Mouse (Mus musculus) embryonic facial prominence, embryonic 10.5 days (tissue): ENCODE measurements around the gene Dock7. TPM values are rescaled to one million over a fixed set of nuclear protein-coding genes. Genes with fewer than 3 reads are reported as not detected.

Experiments used
- DNase-seq: peaks from one replicate; pipeline ENCODE4 v3.0.0-alpha.2; 2017; ENCODE audit warnings: low spot score
- H3K27ac ChIP-seq: fragments of 300-500 bp; sonication (generic); replicated peaks from 2 replicates; pipeline ENCODE4 v1.5.1; 2016; ENCODE audit warnings: mild to moderate bottlenecking
- H3K27me3 ChIP-seq: fragments of 300-500 bp; sonication (generic); replicated peaks from 2 replicates; pipeline ENCODE4 v1.6.1; 2016; ENCODE audit warnings: low read depth, mild to moderate bottlenecking; ENCODE audit not compliant: poor library complexity, severe bottlenecking
- H3K36me3 ChIP-seq: fragments of 300-500 bp; sonication (generic); replicated peaks from 2 replicates; pipeline ENCODE4 v1.6.1; 2016; ENCODE audit warnings: mild to moderate bottlenecking, moderate library complexity
- H3K4me1 ChIP-seq: fragments of 300-500 bp; sonication (generic); 2 replicates; pipeline ENCODE4 v1.6.1; 2016
- H3K4me3 ChIP-seq: fragments of 300-500 bp; sonication (generic); 2 replicates; pipeline ENCODE4 v1.5.1; 2016; ENCODE audit warnings: mild to moderate bottlenecking, moderate library complexity
- H3K9me3 ChIP-seq: fragments of 300-500 bp; sonication (generic); 2 replicates; pipeline ENCODE4 v1.6.1; 2016; ENCODE audit warnings: mild to moderate bottlenecking
- WGBS: fragments of 180-500 bp; shearing (Covaris S2); methylation state at CpG from one replicate; pipeline ENCODE4 v1.1.7; 2016; 5-methylcytosine and 5-hydroxymethylcytosine counted together
- polyA plus RNA-seq: library from polyadenylated mRNA; unstranded; fragments of >200 nt; fragmentation: Nextera tagmentation; extraction: Ambion mirVana; gene quantifications from 2 replicates; pipeline ENCODE4 v1.2.1, GENCODE M21; 2016

Dock7 gene
- polyA plus RNA-seq, 1 experiment from 2014 or later: 81.8 TPM

DNA sequence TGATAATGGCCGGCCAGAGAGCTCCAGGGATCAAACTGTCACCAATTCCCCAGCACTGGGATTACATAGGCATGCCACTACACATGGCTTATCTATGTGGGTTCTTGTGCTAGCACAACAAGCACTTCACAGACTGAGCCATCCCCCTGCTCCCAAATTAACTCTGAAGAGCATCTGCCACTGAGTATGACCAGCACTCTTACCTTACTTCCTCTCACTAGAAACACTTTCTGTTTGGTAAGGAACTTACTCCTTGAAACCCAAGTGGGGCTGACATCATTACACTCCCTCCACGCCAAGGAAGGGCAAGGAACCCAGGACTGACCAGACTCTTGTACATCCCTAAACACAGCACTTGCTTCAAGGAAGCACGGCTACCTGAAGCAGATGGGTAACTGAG lies 9.0 kb downstream of the Dock7 start:
- no peaks in the 10 kb centered on the region for H3K27me3 ChIP-seq
- H3K36me3 ChIP-seq: peaks cover 2% of the 10 kb centered on the region; the same call in 1 of the 2 replicates
- 81% methylated on average over 3 of the region's 3 CpGs for WGBS
- no peak overlapping the region for H3K4me3 ChIP-seq
- H3K4me1 ChIP-seq: peaks cover 46% of the 10 kb centered on the region
- DNase-seq: no peak
- no peaks in the 10 kb centered on the region for H3K9me3 ChIP-seq
- no peak overlapping the region for H3K27ac ChIP-seq

DNA sequence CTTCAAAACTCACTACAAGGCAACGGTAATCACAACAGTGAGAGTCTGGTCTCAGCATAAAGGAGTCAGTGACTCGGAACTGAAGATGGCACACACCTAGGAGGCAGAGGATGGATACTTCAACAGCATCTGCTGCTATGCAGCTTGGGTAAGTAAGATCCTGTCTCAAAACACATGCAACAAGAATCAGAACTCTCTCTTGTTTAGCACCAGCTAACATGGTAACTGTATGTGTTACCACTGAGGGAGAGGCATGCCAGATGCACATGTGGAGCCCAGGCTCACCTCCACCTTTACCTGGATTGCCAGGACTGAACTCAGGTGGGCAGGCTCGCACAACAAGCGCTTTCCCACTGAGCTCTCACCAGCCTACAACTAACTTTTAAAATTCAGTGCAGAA lies 11.9 kb downstream of the Dock7 start:
- H3K27me3 ChIP-seq: no peaks in the 10 kb centered on the region
- H3K4me3 ChIP-seq: no peak overlapping the region
- WGBS: 93% methylated on average over 4 of the region's 4 CpGs
- peaks cover 11% of the 10 kb centered on the region for H3K36me3 ChIP-seq
- no peak overlapping the region for H3K27ac ChIP-seq
- H3K9me3 ChIP-seq: no peaks in the 10 kb centered on the region
- H3K4me1 ChIP-seq: peaks cover 36% of the 10 kb centered on the region
- DNase-seq: no peak

DNA sequence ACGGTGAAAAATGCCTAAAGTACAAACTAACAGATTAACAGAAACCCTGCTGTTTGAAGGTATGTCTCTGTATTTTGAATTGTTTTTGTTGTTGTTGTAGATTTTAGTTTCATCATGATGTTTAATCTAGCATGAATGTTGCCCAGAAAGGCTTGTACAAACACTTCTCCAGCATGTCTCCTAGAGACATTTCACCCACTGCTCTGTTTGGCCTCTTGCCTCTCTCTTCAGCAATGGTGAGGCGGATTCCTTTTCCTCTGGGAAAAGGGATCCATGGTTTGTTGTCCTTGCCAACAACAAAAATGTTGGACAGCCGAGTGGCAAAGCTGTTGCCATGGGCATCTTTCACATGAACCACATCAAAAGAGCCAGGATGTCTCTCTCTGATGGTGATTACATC lies 17.9 kb downstream of the Dock7 start:
- WGBS: 89% methylated on average over 3 of the region's 3 CpGs
- H3K4me3 ChIP-seq: no peak overlapping the region
- H3K36me3 ChIP-seq: peaks cover 32% of the 10 kb centered on the region
- no peaks in the 10 kb centered on the region for H3K9me3 ChIP-seq
- H3K27ac ChIP-seq: no peak overlapping the region
- no peaks in the 10 kb centered on the region for H3K27me3 ChIP-seq
- peaks cover 12% of the 10 kb centered on the region for H3K4me1 ChIP-seq
- no peak for DNase-seq

DNA sequence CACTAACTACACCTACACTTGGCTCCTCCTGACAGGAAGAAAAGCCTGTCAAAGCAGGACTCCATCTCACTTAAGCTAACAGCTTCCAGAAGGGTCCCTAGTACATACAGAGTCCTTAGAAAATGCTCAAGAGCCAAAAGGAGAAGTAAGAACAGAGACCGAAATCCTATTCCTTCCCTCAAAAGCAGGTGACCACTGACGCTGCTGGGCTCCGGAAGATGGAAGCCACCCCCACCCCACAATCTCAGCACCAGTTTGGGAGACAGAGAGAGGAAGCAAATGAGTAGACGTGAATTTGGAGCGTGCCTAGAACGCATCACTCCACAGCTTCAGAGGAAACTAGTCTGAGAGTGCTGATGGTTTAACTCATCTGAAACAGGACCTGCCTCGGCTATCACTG lies 20.0 kb downstream of the Dock7 start:
- no peak overlapping the region for H3K27ac ChIP-seq

DNA sequence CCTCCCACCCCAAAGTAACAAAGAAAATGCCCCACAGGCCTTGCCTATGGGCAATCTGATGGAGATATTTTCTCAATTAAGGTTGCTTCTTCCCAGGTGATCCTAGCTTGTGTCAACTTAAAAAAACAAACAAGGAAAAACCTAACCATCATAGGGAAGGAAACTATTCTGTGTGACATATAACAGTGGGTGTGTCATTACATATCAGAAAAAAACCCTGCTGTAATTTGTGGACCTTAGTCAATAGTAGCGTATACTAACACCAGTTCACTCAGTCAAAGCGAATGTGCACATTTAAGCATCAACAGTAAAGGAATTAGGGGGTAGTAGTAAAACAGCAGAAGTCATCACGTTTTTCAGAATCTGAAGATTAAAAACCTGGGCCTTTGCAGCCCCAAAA lies 28.9 kb downstream of the Dock7 start:
- peaks cover 8% of the 10 kb centered on the region; the same call in 1 of the 2 replicates for H3K4me1 ChIP-seq
- 92% methylated on average over 3 of the region's 3 CpGs for WGBS
- H3K4me3 ChIP-seq: no peak overlapping the region
- no peak overlapping the region for H3K27ac ChIP-seq
- no peaks in the 10 kb centered on the region for H3K9me3 ChIP-seq
- no peak for DNase-seq
- peaks cover 41% of the 10 kb centered on the region for H3K36me3 ChIP-seq
- no peaks in the 10 kb centered on the region for H3K27me3 ChIP-seq

More for the DNA sequence above, 20.0 kb downstream of the Dock7 start:
- peaks cover 28% of the 10 kb centered on the region for H3K36me3 ChIP-seq
- H3K27me3 ChIP-seq: no peaks in the 10 kb centered on the region
- H3K4me3 ChIP-seq: no peak overlapping the region
- H3K4me1 ChIP-seq: no peaks in the 10 kb centered on the region
- WGBS: 89% methylated on average over 7 of the region's 7 CpGs
- no peaks in the 10 kb centered on the region for H3K9me3 ChIP-seq
- DNase-seq: no peak

DNA sequence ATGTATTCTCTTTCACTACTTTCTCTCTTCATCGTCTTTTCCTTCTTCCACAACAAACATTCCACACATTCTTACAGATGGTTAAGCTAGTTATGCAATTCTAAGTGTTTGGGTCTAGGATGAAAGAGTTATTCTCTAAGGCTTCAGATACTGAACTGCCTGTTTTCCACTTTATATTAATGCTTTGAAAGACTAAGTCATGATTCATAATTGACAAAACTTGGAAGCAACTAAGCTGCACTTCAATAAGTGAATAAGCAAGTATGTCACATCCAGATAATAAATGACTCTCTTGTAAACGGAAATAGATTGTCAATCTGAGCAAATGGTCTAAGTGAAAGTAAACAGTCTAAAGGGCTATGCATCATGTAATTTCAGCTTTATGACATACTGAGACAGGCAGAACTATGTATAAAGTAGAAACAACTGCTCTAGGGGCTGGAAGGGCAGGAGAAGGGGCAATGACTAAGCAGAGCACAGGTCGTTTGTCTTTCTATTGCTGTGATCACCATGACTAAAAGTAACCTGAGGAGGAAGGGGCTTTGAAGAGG lies 29.5 kb downstream of the Dock7 start:
- Histone ChIP-seq H3K9me3 (no peaks in the 10 kb centered on the region), H3K27ac (no peak overlapping the region), H3K36me3 (peaks cover 46% of the 10 kb centered on the region), H3K4me1 (peaks cover 8% of the 10 kb centered on the region; the same call in 1 of the 2 replicates), H3K4me3 (no peak overlapping the region), H3K27me3 (no peaks in the 10 kb centered on the region)
- DNase-seq: no peak
- WGBS: 61% methylated on average over 3 of the region's 3 CpGs

DNA sequence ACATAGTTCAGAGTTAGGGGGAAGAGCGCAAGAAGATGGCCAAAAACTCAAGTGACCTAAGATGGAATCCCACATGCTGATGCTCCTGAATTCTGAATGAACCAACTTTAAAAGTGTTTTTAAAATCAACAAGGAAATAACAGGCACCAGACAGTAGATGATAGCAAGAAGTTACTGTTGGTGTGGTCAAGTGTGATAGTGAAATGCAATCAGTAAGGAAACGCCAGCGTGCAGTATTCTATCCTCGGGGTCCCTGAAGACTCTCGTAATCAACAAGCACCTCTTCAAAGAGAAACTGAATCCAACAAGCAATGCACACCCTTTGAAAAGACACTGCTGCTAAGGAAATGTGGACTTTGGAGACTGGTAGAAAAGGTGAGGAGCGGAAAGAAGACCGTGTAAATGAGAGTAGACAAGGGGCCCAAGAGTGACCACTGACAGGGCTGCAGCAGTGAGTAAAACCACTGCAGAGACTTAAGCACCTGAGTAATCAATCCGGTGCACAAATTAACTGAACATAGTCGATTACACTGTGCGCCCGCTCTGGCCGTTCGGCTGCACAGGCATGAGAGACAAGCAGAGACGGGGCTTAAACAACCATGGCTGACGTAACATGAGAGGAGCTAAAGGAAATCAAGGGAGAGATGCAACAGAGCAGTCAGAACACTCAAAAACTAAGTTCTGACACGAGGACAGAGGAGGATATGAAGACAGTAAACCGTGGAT lies 32.8 kb downstream of the Dock7 start:
- Histone ChIP-seq H3K36me3 (peaks cover 59% of the 10 kb centered on the region), H3K9me3 (no peaks in the 10 kb centered on the region), H3K4me1 (peaks cover 6% of the 10 kb centered on the region; the same call in 1 of the 2 replicates), H3K27ac (no peak overlapping the region), H3K4me3 (no peak overlapping the region), H3K27me3 (no peaks in the 10 kb centered on the region)
- DNase-seq: no peak
- 92% methylated on average over 17 of the region's 17 CpGs for WGBS

DNA sequence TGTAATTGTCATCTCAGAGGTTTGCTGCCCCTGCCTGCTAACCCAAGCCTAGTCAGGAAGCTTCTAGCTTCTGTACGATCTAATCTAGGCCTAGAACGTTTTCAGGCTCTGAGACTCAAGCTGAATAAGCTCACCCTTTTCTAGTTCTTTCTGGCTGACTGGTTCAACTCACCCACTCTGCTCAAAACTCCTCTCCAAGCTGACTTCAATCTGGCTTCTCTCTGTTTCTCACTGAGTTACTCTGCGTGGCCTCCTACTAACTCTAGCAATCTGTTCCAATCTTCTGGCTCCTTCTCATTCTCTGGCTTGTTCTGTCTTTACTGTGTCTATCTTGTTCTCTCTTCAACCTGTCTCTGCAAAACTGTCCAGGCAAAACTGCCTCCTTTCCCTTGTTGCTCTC lies 36.9 kb downstream of the Dock7 start:
- H3K36me3 ChIP-seq: peaks cover 70% of the 10 kb centered on the region

DNA sequence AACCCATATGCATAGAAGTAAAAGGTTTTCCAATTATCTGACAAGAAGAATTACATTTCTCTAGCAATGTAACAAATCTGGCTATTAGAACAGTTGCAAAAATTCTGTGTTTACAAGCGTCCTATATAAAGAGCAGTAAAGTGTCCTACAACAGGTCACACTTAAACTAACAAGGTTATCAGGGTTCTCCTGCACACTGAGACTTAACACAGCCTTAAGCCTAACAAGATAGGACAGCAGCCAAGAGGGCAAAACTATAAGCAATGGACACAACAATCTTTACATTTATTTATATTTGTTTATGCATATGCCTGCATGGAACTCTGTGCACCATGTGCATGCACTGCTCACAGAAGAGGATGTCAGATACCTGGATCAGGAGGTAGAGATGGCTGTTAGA lies 39.5 kb downstream of the Dock7 start:
- Histone ChIP-seq H3K4me3 (no peak overlapping the region), H3K9me3 (no peaks in the 10 kb centered on the region), H3K4me1 (no peaks in the 10 kb centered on the region), H3K36me3 (peaks cover 71% of the 10 kb centered on the region), H3K27ac (no peak overlapping the region), H3K27me3 (no peaks in the 10 kb centered on the region)
- 86% methylated on average over 1 of the region's 1 CpGs for WGBS
- no peak for DNase-seq

More for the DNA sequence above, 36.9 kb downstream of the Dock7 start:
- WGBS: 93% methylated on average over 3 of the region's 3 CpGs
- Histone ChIP-seq H3K9me3 (no peaks in the 10 kb centered on the region), H3K4me1 (no peaks in the 10 kb centered on the region), H3K27ac (no peak overlapping the region), H3K27me3 (no peaks in the 10 kb centered on the region), H3K4me3 (no peak overlapping the region)
- DNase-seq: no peak

DNA sequence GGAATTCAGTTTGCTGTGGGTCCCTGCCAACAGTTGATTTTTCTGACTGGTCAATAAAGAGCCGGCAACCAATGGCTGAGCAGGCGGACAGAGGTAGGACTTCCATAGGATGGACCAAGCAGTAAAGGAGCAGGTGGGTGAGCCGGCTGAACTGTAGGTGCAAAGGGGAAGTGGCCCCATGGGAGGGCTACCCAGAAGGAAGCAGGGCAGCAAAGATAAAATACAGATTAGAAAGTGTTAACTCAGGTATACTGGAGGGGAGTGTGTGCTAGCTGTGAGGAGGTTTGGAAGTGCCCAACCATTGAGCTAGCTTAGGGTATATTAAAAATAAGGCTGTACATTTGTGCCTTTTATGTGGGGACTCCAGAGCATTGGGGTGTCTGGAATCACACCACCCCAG lies 42.7 kb downstream of the Dock7 start:
- no peaks in the 10 kb centered on the region for H3K9me3 ChIP-seq
- H3K36me3 ChIP-seq: peaks cover 77% of the 10 kb centered on the region
- no peak overlapping the region for H3K4me3 ChIP-seq
- H3K4me1 ChIP-seq: no peaks in the 10 kb centered on the region
- H3K27ac ChIP-seq: no peak overlapping the region
- DNase-seq: no peak
- no peaks in the 10 kb centered on the region for H3K27me3 ChIP-seq
- WGBS: 90% methylated on average over 3 of the region's 3 CpGs

DNA sequence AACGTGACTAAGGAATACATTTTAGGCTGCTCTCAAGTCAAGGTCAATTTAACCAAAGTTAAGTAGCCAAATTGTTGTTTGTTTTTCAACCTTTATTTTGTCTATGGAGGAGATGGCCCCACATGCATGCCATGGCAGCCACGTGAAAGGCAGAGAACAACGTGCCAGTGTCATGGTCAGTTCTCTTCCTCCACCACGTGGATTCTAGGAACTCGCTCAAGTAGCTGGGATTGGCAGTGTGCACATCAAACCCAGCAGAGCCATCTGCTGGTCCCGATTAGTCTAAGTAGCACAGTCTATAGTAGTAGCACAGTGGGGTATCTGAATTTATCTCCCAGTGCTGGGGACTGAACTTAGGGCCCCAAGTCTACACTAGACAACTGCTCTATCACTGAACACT lies 51.9 kb downstream of the Dock7 start:
- Histone ChIP-seq H3K9me3 (no peaks in the 10 kb centered on the region), H3K4me3 (no peak overlapping the region), H3K27ac (no peak overlapping the region), H3K27me3 (no peaks in the 10 kb centered on the region), H3K36me3 (peaks cover 86% of the 10 kb centered on the region), H3K4me1 (no peaks in the 10 kb centered on the region)
- no peak for DNase-seq
- WGBS: 85% methylated on average over 6 of the region's 6 CpGs

DNA sequence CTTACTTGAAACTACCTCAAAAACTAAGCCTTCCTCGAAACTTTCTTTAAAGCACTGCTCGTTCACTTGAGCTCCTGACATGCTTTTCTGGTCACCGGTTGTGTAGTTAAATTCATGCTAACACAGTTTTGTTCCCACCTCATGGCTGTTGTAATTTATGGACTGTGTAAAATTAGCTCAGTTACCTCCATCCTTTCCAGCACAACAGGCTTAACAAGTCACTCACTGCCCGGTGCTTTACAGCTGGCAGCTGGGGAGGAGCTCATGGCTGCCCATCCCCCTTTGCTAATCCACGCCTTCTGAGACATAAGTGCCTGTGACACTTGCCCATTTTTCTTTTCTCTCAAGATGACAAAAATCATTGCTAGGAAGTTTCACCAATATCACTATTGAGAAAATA lies 56.2 kb downstream of the Dock7 start:
- Histone ChIP-seq H3K36me3 (peaks cover 85% of the 10 kb centered on the region), H3K4me3 (no peak overlapping the region), H3K4me1 (no peaks in the 10 kb centered on the region), H3K9me3 (no peaks in the 10 kb centered on the region), H3K27ac (no peak overlapping the region), H3K27me3 (no peaks in the 10 kb centered on the region)
- no peak for DNase-seq
- 71% methylated on average over 5 of the region's 5 CpGs for WGBS

DNA sequence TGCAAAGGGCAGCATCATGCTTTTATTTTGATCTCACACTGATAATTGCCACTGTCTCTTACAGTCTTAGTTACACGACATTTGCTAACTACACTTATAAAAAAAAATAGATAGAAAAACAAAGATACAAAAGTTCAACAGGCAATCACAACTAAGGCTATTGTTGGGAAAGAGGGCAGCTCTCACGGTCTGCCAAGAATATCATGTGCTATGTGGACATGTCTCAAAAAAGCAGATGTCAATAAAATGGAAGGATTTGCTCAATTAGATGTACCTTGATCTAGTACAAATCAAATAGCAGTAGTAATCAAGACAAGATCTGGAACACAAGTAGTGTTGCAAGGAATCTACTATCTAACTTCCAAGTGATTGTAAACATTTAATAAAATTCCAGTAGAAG lies 72.1 kb downstream of the Dock7 start:
- 92% methylated on average over 2 of the region's 2 CpGs for WGBS
- Histone ChIP-seq H3K27ac (no peak overlapping the region), H3K4me3 (no peak overlapping the region), H3K9me3 (no peaks in the 10 kb centered on the region), H3K4me1 (no peaks in the 10 kb centered on the region), H3K27me3 (no peaks in the 10 kb centered on the region), H3K36me3 (peaks cover 79% of the 10 kb centered on the region)
- no peak for DNase-seq
